Mouse (Mus musculus): ENCODE measurements around the gene Gnl1. TPM values are rescaled to one million over a fixed set of nuclear protein-coding genes. Genes with fewer than 3 reads are reported as not detected.

The Gnl1 gene
- polyA plus RNA-seq, 2 experiments, result 4.4 to 5.2 TPM

- Histone ChIP-seq H3K27ac (peak overlapping the region; percentile 60), H3K4me1 (replicated peaks; ENCODE audit: control insufficient read depth in 2 of 2, insufficient read depth in 2 of 2, low read length in 1 of 2) (peaks cover 42 to 57% of the 10 kb centered on the region in 2 experiments), H3K9me3 (ENCODE audit: control insufficient read depth, low read length) (peaks cover 13% of the 10 kb centered on the region), H3K9ac (replicated peaks) (peak overlapping the region; percentile 59), H3K4me2 (ENCODE audit: low read depth) (peak overlapping the region; percentile 68), H3K36me3 (replicated peaks; ENCODE audit: control insufficient read depth, insufficient read depth, low read depth) (peaks cover 10% of the 10 kb centered on the region), H3K27me3 (ENCODE audit: control insufficient read depth, insufficient read depth, low read length) (no peaks in the 10 kb centered on the region), H3K4me3 (ENCODE audit: insufficient read depth in 1 of 2, low read depth in 2 of 2, low read length in 2 of 2) (peak overlapping the region; percentile 53 to 61)
- no peak for TF ChIP-seq EP300 (IDR thresholded peaks at IDR 0.05; ENCODE audit: low read depth)
- TF ChIP-seq CTCF (IDR thresholded peaks at IDR 0.05; ENCODE audit: low read depth), result no peak
- ATAC-seq (ENCODE audit: insufficient read depth), result no peak
- WGBS (ENCODE audit: insufficient replicate concordance), result 44% methylated on average over 6 of the region's 6 CpGs
- no peak for DNase-seq (ENCODE audit: low read depth in 3 of 3, low spot score in 3 of 3)
These were observed 19.1 kb downstream of the Gnl1 start for GRCm38 (mm10) chr17:35998545-35999305.

GRCm38 (mm10) chr17:35999356-35999755, 19.7 kb downstream of the Gnl1 start:
- H3K36me3 ChIP-seq (replicated peaks; ENCODE audit: control insufficient read depth, insufficient read depth, low read depth), result peaks cover 10% of the 10 kb centered on the region
- H3K4me1 ChIP-seq (replicated peaks; ENCODE audit: control insufficient read depth in 2 of 2, insufficient read depth in 2 of 2, low read length in 1 of 2), result peaks cover 42 to 57% of the 10 kb centered on the region in 2 experiments
- H3K27me3 ChIP-seq (ENCODE audit: control insufficient read depth, insufficient read depth, low read length), result no peaks in the 10 kb centered on the region
- peak overlapping the region; percentile 29 to 53; a peak in 3 of 4 replicates for H3K4me3 ChIP-seq (ENCODE audit: insufficient read depth in 1 of 2, low read depth in 2 of 2, low read length in 2 of 2)
- peaks cover 13% of the 10 kb centered on the region for H3K9me3 ChIP-seq (ENCODE audit: control insufficient read depth, low read length)
- WGBS (ENCODE audit: insufficient replicate concordance), result 27% methylated on average over 7 of the region's 7 CpGs
- no peak for DNase-seq (ENCODE audit: low read depth in 3 of 3, low spot score in 3 of 3)
- TF ChIP-seq CTCF (IDR thresholded peaks at IDR 0.05; ENCODE audit: low read depth) (no peak), EP300 (IDR thresholded peaks at IDR 0.05; ENCODE audit: low read depth) (peak; percentile 21; the same call in 1 of the 2 replicates)
- H3K4me2 ChIP-seq (ENCODE audit: low read depth), result peak overlapping the region; percentile 68
- no peak for ATAC-seq (ENCODE audit: insufficient read depth)
- H3K27ac ChIP-seq, result no peak overlapping the region; the same call in 1 of the 2 replicates
- H3K9ac ChIP-seq (replicated peaks), result 0 out of 2 replicates have a peak overlapping the region, but pooled peaks have one; percentile 38

GRCm38 (mm10) chr17:36000349-36000748, 20.7 kb downstream of the Gnl1 start:
- ATAC-seq (ENCODE audit: insufficient read depth) (no peak), DNase-seq (ENCODE audit: low read depth in 3 of 3, low spot score in 3 of 3) (no peak)
- peaks cover 10% of the 10 kb centered on the region for H3K36me3 ChIP-seq (replicated peaks; ENCODE audit: control insufficient read depth, insufficient read depth, low read depth)
- H3K9me3 ChIP-seq (ENCODE audit: control insufficient read depth, low read length), result peaks cover 13% of the 10 kb centered on the region
- peak overlapping the region; percentile 37; the same call in 1 of the 2 replicates for H3K9ac ChIP-seq (replicated peaks)
- H3K27ac ChIP-seq, result peak overlapping the region; percentile 91
- H3K4me2 ChIP-seq (ENCODE audit: low read depth), result peak overlapping the region; percentile 54
- 74% methylated on average over 4 of the region's 4 CpGs for WGBS (ENCODE audit: insufficient replicate concordance)
- H3K27me3 ChIP-seq (ENCODE audit: control insufficient read depth, insufficient read depth, low read length), result no peaks in the 10 kb centered on the region
- H3K4me1 ChIP-seq (replicated peaks; ENCODE audit: control insufficient read depth in 2 of 2, insufficient read depth in 2 of 2, low read length in 1 of 2), result peaks cover 42 to 57% of the 10 kb centered on the region in 2 experiments
- no peak overlapping the region for H3K4me3 ChIP-seq (ENCODE audit: insufficient read depth in 1 of 2, low read depth in 2 of 2, low read length in 2 of 2)
- TF ChIP-seq CTCF (IDR thresholded peaks at IDR 0.05; ENCODE audit: low read depth) (no peak), EP300 (IDR thresholded peaks at IDR 0.05; ENCODE audit: low read depth) (no peak)

GRCm38 (mm10) chr17:36001121-36001897, 21.7 kb downstream of the Gnl1 start:
- Histone ChIP-seq H3K9me3 (ENCODE audit: control insufficient read depth, low read length) (peaks cover 16% of the 10 kb centered on the region), H3K27me3 (ENCODE audit: control insufficient read depth, insufficient read depth, low read length) (no peaks in the 10 kb centered on the region), H3K36me3 (replicated peaks; ENCODE audit: control insufficient read depth, insufficient read depth, low read depth) (peaks cover 15% of the 10 kb centered on the region), H3K4me2 (ENCODE audit: low read depth) (peak overlapping the region; percentile 54), H3K9ac (replicated peaks) (peak overlapping the region; percentile 34; the same call in 1 of the 2 replicates), H3K4me1 (replicated peaks; ENCODE audit: control insufficient read depth in 2 of 2, insufficient read depth in 2 of 2, low read length in 1 of 2) (peaks cover 42 to 54% of the 10 kb centered on the region in 2 experiments), H3K27ac (peak overlapping the region; percentile 91), H3K4me3 (ENCODE audit: insufficient read depth in 1 of 2, low read depth in 2 of 2, low read length in 2 of 2) (no peak overlapping the region; a peak in 1 of 4 replicates)
- TF ChIP-seq EP300 (IDR thresholded peaks at IDR 0.05; ENCODE audit: low read depth), result no peak
- no peak for TF ChIP-seq CTCF (IDR thresholded peaks at IDR 0.05; ENCODE audit: low read depth)
- WGBS (ENCODE audit: insufficient replicate concordance), result 74% methylated on average over 12 of the region's 12 CpGs
- peak; percentile 62 for ATAC-seq (ENCODE audit: insufficient read depth)
- peak in 1 of 3 experiments; percentile 45 for DNase-seq (ENCODE audit: low read depth in 3 of 3, low spot score in 3 of 3)
